Mouse (Mus musculus) stomach, embryonic 16.5 days (tissue): ENCODE results near the gene Ephx4. TPM values are rescaled to one million over a fixed set of nuclear protein-coding genes. Genes with fewer than 3 reads are reported as not detected.

ENCODE experiments used
- ATAC-seq: fragments of 200-750 bp; cut with Nextera tagmentation; 2 replicates; pipeline ENCODE4 v1.8.0; 2017; ENCODE audit warnings: moderate number of reproducible peaks, moderate TSS enrichment; ENCODE audit not compliant: insufficient read depth, low FRiP score
- H3K27ac ChIP-seq: fragments of 300-500 bp; sonication (generic); 2 replicates; pipeline ENCODE4 v1.5.1; 2014; ENCODE audit warnings: low read length
- H3K27me3 ChIP-seq: fragments of 300-500 bp; sonication (generic); 2 replicates; pipeline ENCODE4 v1.6.1; 2014; ENCODE audit warnings: low read length, control low read depth, mixed read lengths; ENCODE audit not compliant: control insufficient read depth, insufficient read depth
- H3K36me3 ChIP-seq: fragments of 300-500 bp; sonication (generic); 2 replicates; pipeline ENCODE4 v1.6.1; 2014; ENCODE audit warnings: low read length; ENCODE audit not compliant: control insufficient read depth, insufficient read depth
- H3K4me1 ChIP-seq: fragments of 300-500 bp; sonication (generic); 2 replicates; pipeline ENCODE4 v1.6.1; 2014; ENCODE audit warnings: low read length, control low read depth, mixed read lengths; ENCODE audit not compliant: control insufficient read depth, insufficient read depth
- H3K4me2 ChIP-seq: fragments of 300-500 bp; sonication (generic); 2 replicates; pipeline ENCODE4 v1.6.1; 2014; ENCODE audit warnings: low read depth, low read length, mixed read lengths
- H3K4me3 ChIP-seq: fragments of 300-500 bp; sonication (generic); replicated peaks from 2 replicates; pipeline ENCODE4 v1.5.1; 2014; ENCODE audit warnings: mild to moderate bottlenecking, low read length
- H3K9ac ChIP-seq: fragments of 300-500 bp; sonication (generic); 2 replicates; pipeline ENCODE4 v1.6.1; 2014; ENCODE audit warnings: low read length
- H3K9me3 ChIP-seq: fragments of 300-500 bp; sonication (generic); replicated peaks from 2 replicates; pipeline ENCODE4 v1.6.1; 2016; ENCODE audit warnings: low read length, control low read depth; ENCODE audit not compliant: control insufficient read depth
- WGBS: fragments of 180-500 bp; shearing (Covaris S2); extraction: QIAGEN DNeasy Blood & Tissue Kit; methylation state at CpG from one replicate; pipeline ENCODE4 v1.1.7; 2014; 5-methylcytosine and 5-hydroxymethylcytosine counted together
- polyA plus RNA-seq: library from polyadenylated mRNA; unstranded; fragments of >200 nt; fragmentation: Nextera tagmentation; extraction: Ambion mirVana; gene quantifications from 2 replicates; pipeline ENCODE4 v1.2.1, GENCODE M21; 2015

Ephx4 gene
- polyA plus RNA-seq: 1.4 and 1.8 TPM in 2 replicates

DNA sequence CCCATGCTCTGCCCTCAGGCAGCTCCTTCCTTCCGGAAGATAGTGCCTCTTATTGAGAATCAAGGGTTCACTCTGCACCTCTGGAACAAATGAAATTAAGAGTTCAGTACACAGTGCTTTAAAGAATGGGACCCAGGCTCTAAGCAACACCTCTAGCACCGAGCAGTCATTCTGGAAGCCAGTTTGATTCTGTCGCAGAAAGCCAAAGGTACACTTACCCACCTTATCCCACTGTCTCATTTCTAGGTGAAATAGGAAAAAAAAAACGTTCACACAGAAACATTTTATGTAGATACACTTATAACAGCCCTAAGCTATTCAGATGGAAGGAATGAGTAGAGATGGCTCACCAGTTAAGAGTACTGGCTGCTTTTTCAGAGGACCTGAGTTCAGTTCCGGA, at the start of gene Ephx4:
Gene Ephx4 (plus strand): TSS at position 301 of the 400 bp plus-strand sequence.
- ATAC-seq: no peak
- H3K27ac ChIP-seq: no peak within 1 kb of the TSS
- H3K4me2 ChIP-seq: peak within 1 kb of the TSS; percentile 98
- no peaks in the 10 kb centered on the region for H3K9me3 ChIP-seq
- no peaks in the 10 kb centered on the region for H3K36me3 ChIP-seq
- no peaks in the 10 kb centered on the region for H3K4me1 ChIP-seq
- H3K9ac ChIP-seq: peak within 1 kb of the TSS; percentile 77
- H3K27me3 ChIP-seq: peaks cover 12% of the 10 kb centered on the region; the same call in 1 of the 2 replicates
- H3K4me3 ChIP-seq: peak within 1 kb of the TSS; percentile 59
- 27% methylated on average over 5 of the region's 5 CpGs for WGBS

DNA sequence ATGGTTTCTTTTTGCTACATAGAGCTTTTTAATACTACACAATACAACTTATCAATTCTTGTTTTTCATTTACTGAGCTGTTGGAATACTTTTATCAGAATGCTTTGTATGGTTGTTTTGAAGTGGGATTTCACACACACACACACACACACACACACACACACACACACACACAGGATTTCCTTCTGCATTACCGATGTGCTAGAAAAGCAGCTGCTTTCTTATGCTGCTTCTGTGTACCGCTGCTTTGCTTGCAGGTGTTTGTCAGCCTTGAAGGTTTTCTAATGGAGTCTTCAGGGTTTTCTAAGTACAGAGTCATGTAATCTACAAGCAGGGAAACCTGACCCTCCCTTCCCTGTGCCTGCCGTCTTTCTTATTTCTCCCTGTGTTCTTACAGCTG, 48.6 kb upstream of the Ephx4 start:
- H3K27ac ChIP-seq: no peak overlapping the region
- no peak for ATAC-seq
- no peak overlapping the region for H3K4me2 ChIP-seq
- no peak overlapping the region for H3K9ac ChIP-seq
- H3K4me1 ChIP-seq: no peaks in the 10 kb centered on the region
- H3K36me3 ChIP-seq: no peaks in the 10 kb centered on the region
- H3K9me3 ChIP-seq: no peaks in the 10 kb centered on the region
- WGBS: 53% methylated on average over 3 of the region's 3 CpGs
- H3K4me3 ChIP-seq: no peak overlapping the region
- H3K27me3 ChIP-seq: no peaks in the 10 kb centered on the region

DNA sequence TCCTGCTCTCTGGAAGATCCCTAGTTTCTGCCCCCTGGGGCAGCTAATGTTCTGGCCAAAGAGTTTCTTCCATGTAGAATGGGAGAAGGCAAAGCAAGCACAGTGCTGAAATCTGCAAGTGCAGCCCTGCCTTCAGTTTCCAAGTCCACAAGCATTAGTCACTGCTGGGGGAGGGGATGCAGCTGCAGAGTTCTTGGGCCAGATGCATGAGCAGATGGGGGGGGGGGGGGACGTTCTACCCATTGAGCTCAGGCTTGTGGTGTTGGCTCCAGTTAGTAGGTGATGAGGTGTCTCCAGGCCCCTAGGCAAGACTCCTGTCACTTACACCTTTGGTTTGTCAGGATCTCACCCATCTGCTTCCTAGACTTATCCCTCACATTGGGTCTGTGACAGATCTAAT, 46.7 kb upstream of the Ephx4 start:
- H3K9ac ChIP-seq: no peak overlapping the region
- H3K4me1 ChIP-seq: peaks cover 3% of the 10 kb centered on the region; the same call in 1 of the 2 replicates
- no peaks in the 10 kb centered on the region for H3K9me3 ChIP-seq
- no CpG with 5 or more reads among the region's 1 CpGs for WGBS
- no peak overlapping the region for H3K27ac ChIP-seq
- no peaks in the 10 kb centered on the region for H3K27me3 ChIP-seq
- H3K4me3 ChIP-seq: no peak overlapping the region
- no peak for ATAC-seq
- H3K4me2 ChIP-seq: no peak overlapping the region
- no peaks in the 10 kb centered on the region for H3K36me3 ChIP-seq

DNA sequence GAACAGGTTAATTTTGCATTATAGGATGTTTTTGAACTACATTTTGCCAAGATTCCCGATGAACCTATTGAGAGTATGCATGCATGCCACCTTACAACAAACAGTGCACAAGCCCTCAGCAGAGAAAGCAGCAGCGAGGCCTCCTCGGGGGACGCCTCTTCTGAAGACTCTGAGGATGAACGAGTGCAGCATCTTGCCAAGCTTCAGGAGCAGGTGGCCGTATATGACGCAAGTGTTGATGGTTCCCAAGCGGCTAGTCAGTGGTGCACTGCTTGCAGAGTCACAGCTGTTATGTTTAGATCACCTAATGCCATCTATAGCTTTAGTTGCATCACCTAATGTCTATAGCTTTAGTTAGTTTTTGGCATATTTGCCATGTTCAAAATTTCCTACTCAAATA, 44.8 kb upstream of the Ephx4 start:
- no peak for ATAC-seq
- H3K9me3 ChIP-seq: no peaks in the 10 kb centered on the region
- 84% methylated on average over 8 of the region's 8 CpGs for WGBS

DNA sequence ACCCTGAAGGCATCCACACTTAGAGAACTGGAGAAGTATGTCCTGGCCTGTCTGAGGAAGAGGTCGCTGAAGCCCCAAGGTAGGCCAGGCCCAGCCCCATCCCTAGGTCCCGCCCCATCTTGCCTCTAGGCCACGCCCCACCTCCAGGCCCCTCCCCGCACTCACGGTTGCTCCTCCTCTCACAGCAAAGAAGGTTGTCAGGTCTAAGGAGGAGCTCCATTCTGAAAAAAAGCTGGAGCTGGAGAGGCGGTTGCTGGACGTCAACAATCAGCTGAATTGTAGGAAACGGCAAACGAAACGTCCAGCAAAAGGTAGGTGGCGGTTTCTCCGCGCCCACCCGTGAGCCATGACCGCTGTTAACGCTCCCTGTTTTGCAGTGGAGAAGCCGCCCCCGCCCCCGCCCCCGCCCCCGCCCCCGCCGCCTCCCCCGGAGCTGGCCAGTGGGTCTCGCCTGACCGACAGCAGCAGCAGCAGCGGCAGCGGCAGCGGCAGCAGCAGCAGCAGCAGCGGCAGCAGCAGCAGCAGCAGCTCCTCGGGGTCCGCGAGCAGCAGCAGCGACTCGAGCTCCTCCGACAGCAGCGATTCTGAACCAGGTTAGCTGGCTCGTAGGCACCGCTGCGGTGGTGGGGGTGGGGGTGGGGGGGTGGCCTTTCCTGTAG, 43.0 kb upstream of the Ephx4 start:
- H3K4me3 ChIP-seq: peak overlapping the region; percentile 65
- under 1% methylated on average over 40 of the region's 40 CpGs for WGBS

More for the DNA sequence above, 44.8 kb upstream of the Ephx4 start:
- Histone ChIP-seq H3K36me3 (no peaks in the 10 kb centered on the region), H3K27me3 (no peaks in the 10 kb centered on the region), H3K4me3 (no peak overlapping the region), H3K4me2 (no peak overlapping the region), H3K27ac (no peak overlapping the region), H3K4me1 (peaks cover 3% of the 10 kb centered on the region; the same call in 1 of the 2 replicates), H3K9ac (no peak overlapping the region)

DNA sequence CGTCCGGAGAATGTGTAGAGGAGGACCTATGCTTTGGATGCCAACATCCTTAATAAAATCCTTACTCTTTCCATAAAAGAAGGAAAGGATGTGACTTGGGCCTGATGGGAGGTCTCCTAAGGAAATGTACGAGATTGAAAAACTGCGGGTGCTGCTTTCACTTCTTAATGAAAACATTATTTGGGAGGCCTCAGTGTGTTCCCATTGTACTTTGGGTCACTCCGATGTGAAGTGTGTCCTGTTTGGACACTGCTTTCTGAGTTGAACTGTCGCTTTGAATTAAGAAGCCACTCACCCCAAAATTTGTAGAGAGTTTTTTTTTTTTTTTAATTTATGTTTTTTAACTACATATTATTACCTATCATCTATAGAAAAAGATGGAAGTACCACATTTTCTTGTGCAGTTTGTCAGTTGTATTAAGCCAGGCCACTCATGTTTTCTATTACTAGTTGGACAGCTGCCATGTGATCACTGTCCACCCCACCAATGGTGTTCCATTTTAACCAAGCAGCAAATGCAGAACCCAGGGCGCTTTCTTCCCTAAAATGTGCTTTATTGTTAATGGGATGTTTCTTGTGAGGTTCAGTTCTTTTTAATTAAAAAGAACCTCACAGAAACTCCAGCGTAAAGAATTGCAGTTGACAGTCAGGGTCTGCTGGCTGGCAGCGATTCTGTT, 42.3 kb upstream of the Ephx4 start:
- H3K36me3 ChIP-seq: no peaks in the 10 kb centered on the region
- peak overlapping the region; percentile 65 for H3K4me3 ChIP-seq
- H3K27me3 ChIP-seq: no peaks in the 10 kb centered on the region
- ATAC-seq: no peak
- WGBS: 29% methylated on average over 9 of the region's 9 CpGs
- H3K9me3 ChIP-seq: no peaks in the 10 kb centered on the region
- peaks cover 3% of the 10 kb centered on the region; the same call in 1 of the 2 replicates for H3K4me1 ChIP-seq
- H3K27ac ChIP-seq: peak overlapping the region; percentile 67
- peak overlapping the region; percentile 75 for H3K9ac ChIP-seq
- H3K4me2 ChIP-seq: peak overlapping the region; percentile 59

More for the DNA sequence above, 43.0 kb upstream of the Ephx4 start:
- Histone ChIP-seq H3K36me3 (no peaks in the 10 kb centered on the region), H3K9ac (peak overlapping the region; percentile 75), H3K27ac (peak overlapping the region; percentile 67), H3K9me3 (no peaks in the 10 kb centered on the region), H3K4me2 (peak overlapping the region; percentile 59), H3K27me3 (no peaks in the 10 kb centered on the region), H3K4me1 (peaks cover 3% of the 10 kb centered on the region; the same call in 1 of the 2 replicates)
- peak; percentile 99 for ATAC-seq

DNA sequence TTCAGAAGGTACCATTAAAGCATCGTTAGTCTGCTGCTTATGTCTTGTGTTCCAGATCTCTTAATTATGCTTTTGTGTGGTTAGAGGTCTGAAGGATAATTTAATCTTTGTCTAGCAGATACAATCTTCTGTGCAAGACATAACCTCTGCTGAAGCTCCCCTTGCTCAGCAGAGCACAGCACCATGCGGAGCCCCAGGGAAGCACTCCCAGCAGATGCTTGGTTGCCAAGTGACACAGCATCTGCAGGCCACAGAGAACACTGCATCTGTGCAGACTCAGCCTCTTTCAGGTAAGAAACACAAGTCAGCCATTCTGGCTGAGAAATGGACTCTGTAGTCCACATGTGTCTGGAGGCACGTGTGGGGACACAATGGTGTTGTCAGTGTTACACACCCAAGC, 32.5 kb upstream of the Ephx4 start:
- WGBS: 74% methylated on average over 3 of the region's 3 CpGs
- Histone ChIP-seq H3K4me3 (no peak overlapping the region), H3K27me3 (no peaks in the 10 kb centered on the region), H3K4me1 (no peaks in the 10 kb centered on the region), H3K4me2 (no peak overlapping the region), H3K27ac (no peak overlapping the region), H3K9me3 (no peaks in the 10 kb centered on the region), H3K9ac (no peak overlapping the region), H3K36me3 (no peaks in the 10 kb centered on the region)
- ATAC-seq: no peak

DNA sequence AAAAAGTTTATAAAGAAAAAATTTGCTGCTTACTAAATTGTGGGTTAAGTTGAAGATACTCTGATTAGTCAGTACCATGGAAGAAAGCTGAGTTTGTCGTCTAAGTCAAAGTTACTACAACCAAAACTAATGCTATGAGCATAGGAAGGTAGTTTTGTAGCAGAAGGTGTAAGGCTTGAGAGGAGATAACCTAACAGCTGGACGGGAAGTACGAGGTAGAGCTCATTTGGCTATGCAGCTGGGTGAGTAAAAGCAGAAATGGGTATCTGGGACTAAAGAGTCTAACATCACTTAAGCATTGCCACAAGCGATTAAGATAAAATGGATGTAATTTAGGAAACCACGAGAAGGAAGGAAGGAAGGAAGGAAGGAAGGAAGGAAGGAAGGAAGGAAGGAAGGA, 31.2 kb upstream of the Ephx4 start:
- Histone ChIP-seq H3K36me3 (no peaks in the 10 kb centered on the region), H3K9ac (no peak overlapping the region), H3K4me1 (no peaks in the 10 kb centered on the region), H3K9me3 (no peaks in the 10 kb centered on the region), H3K27ac (no peak overlapping the region), H3K4me3 (no peak overlapping the region), H3K4me2 (no peak overlapping the region), H3K27me3 (no peaks in the 10 kb centered on the region)
- WGBS: 78% methylated on average over 5 of the region's 5 CpGs
- no peak for ATAC-seq

DNA sequence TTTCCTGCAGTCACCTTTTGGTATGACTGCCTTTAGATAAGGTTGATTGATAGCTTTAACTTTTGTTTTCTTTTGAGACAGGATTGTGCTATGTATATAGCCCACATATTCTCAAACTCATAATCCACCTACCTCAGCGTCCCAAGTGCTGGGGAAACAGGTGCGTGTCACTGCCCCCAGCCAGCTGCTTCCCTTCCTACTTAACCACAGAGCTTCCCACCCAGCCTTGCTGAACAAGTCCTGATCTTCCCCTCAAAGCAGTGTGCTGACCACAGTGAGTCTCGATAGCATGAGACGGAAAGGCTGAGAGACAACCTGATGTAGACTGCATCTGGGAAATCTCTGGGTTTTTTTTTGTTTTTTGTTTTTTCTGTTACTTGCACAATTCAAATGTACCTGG, 29.3 kb upstream of the Ephx4 start:
- no peak for ATAC-seq
- 70% methylated on average over 4 of the region's 4 CpGs for WGBS

More for the DNA sequence above, 29.3 kb upstream of the Ephx4 start:
- Histone ChIP-seq H3K4me3 (no peak overlapping the region), H3K9ac (no peak overlapping the region), H3K4me1 (no peaks in the 10 kb centered on the region), H3K9me3 (no peaks in the 10 kb centered on the region), H3K4me2 (no peak overlapping the region), H3K36me3 (no peaks in the 10 kb centered on the region), H3K27ac (no peak overlapping the region), H3K27me3 (no peaks in the 10 kb centered on the region)
